Mouse (Mus musculus): ENCODE results near the gene Anxa11.

- no peak for TF ChIP-seq CTCF (IDR thresholded peaks at IDR 0.05; ENCODE audit: control insufficient read depth, insufficient read depth, insufficient replicate concordance, low read depth, low read length)
- TF ChIP-seq POLR2A (IDR thresholded peaks at IDR 0.05; ENCODE audit: control insufficient read depth, low read depth, low read length) = no peak
Measured at GRCm38 (mm10) chr14:25842688-25843003, 690 bp downstream of the Anxa11 start.

Measured in testis, adult 2 months (tissue).